In genomic region chr9:72860764-72861163, GRCm38 (mm10) we compare ENCODE assay signal across 17 mouse cellular contexts. TPM values are rescaled to one million over a fixed set of nuclear protein-coding genes. Genes with fewer than 3 reads are reported as not detected.
"Had no signal": no experiment of that assay in that cellular context is flagged by ENCODE, and none has a peak within 500 bp of the region (broad histone marks: within the 10 kb centered on the region; RNA-seq: fewer than 3 reads in every experiment).

No protein-coding gene starts in this region.

- H3K4me3 ChIP-seq: neural tube, embryonic 12.5 days; neural tube, embryonic 13.5 days; neural tube, embryonic 15.5 days; stomach, embryonic 15.5 days had no signal

- H3K27me3 ChIP-seq: neural tube, embryonic 12.5 days; neural tube, embryonic 13.5 days; neural tube, embryonic 15.5 days; stomach, embryonic 15.5 days had no signal

- H3K36me3 ChIP-seq: neural tube, embryonic 13.5 days; neural tube, embryonic 15.5 days; stomach, embryonic 15.5 days had no signal

- H3K4me2 ChIP-seq: neural tube, embryonic 12.5 days; neural tube, embryonic 13.5 days; neural tube, embryonic 15.5 days; stomach, embryonic 15.5 days had no signal

- H3K27ac ChIP-seq: neural tube, embryonic 12.5 days; neural tube, embryonic 13.5 days; neural tube, embryonic 15.5 days; stomach, embryonic 15.5 days; stomach, postnatal 0 days had no signal

- H3K9ac ChIP-seq: neural tube, embryonic 12.5 days; neural tube, embryonic 13.5 days; neural tube, embryonic 15.5 days; stomach, embryonic 15.5 days had no signal

- DNase-seq: right cerebral cortex, adult 18-20 months; right cerebral cortex, postnatal 14 days; right cerebral cortex, postnatal 25 days; right cerebral cortex, postnatal 4 days; spleen, adult 18-20 months; thymus, adult 18-20 months; thymus, adult 2 months; thymus, postnatal 14 days; thymus, postnatal 25 days; thymus, postnatal 36 days; thymus, postnatal 4 days had no signal

- H3K9me3 ChIP-seq: neural tube, embryonic 12.5 days; neural tube, embryonic 13.5 days; neural tube, embryonic 15.5 days; stomach, embryonic 15.5 days had no signal

- H3K4me1 ChIP-seq: neural tube, embryonic 13.5 days; neural tube, embryonic 15.5 days; stomach, embryonic 15.5 days had no signal

RNA-seq across cellular contexts. Expression of gene Prtg, which starts 54.1 kb away (rescaled TPM):
- total RNA-seq: neutrophil, adult 5-6 weeks had no signal
